In genomic region chr7:76121242-76121844, GRCm38 (mm10) we compare ENCODE assay signal across 21 mouse cellular contexts.
DNase-seq lines count a peak whose midpoint lies in the region; ATAC-seq and TF ChIP-seq lines count a peak whose summit lies in the region.
"Had no signal": no experiment of that assay in that cellular context is flagged by ENCODE, and none has a peak within 500 bp of the region (broad histone marks: within the 10 kb centered on the region; RNA-seq: fewer than 3 reads in every experiment).

No protein-coding gene starts in this region.

- H3K9ac ChIP-seq in hindbrain, embryonic 14.5 days: no peak overlapping the region
- no peak overlapping the region for H3K9ac ChIP-seq in hindbrain, embryonic 13.5 days
- no peak overlapping the region for H3K9ac ChIP-seq in midbrain, embryonic 13.5 days (replicated peaks)
- no peak overlapping the region for H3K9ac ChIP-seq in midbrain, postnatal 0 days (replicated peaks; ENCODE audit: low read length, poor library complexity, severe bottlenecking)
- H3K9ac ChIP-seq in forebrain, embryonic 16.5 days (replicated peaks; ENCODE audit: low read depth, low read length): no peak overlapping the region
- H3K9ac ChIP-seq: embryonic facial prominence, embryonic 15.5 days; heart, embryonic 12.5 days had no signal

- H3K4me1 ChIP-seq in hindbrain, embryonic 14.5 days (replicated peaks; ENCODE audit: control insufficient read depth, insufficient read depth, low read length): no peaks in the 10 kb centered on the region
- no peaks in the 10 kb centered on the region for H3K4me1 ChIP-seq in hindbrain, embryonic 13.5 days (replicated peaks)
- H3K4me1 ChIP-seq in midbrain, embryonic 13.5 days (replicated peaks): peaks cover 5% of the 10 kb centered on the region; the same call in 1 of the 2 replicates
- H3K4me1 ChIP-seq in midbrain, postnatal 0 days (ENCODE audit: insufficient read depth, low read length): no peaks in the 10 kb centered on the region
- H3K4me1 ChIP-seq in forebrain, embryonic 16.5 days (replicated peaks; ENCODE audit: control insufficient read depth, insufficient read depth, low read length): no peaks in the 10 kb centered on the region
- H3K4me1 ChIP-seq: embryonic facial prominence, embryonic 15.5 days; heart, embryonic 12.5 days; hindbrain, embryonic 10.5 days had no signal

- H3K4me3 ChIP-seq in hindbrain, embryonic 14.5 days (replicated peaks; ENCODE audit: low read length): no peak overlapping the region
- no peak overlapping the region for H3K4me3 ChIP-seq in hindbrain, embryonic 13.5 days
- no peak overlapping the region for H3K4me3 ChIP-seq in midbrain, embryonic 13.5 days (replicated peaks)
- no peak overlapping the region for H3K4me3 ChIP-seq in midbrain, postnatal 0 days (ENCODE audit: low read depth, low read length)
- H3K4me3 ChIP-seq in forebrain, embryonic 16.5 days (replicated peaks; ENCODE audit: low read length): no peak overlapping the region
- H3K4me3 ChIP-seq: embryonic facial prominence, embryonic 15.5 days; erythroblast, embryonic 14.5 days; gastrocnemius, adult 2 months; heart, embryonic 12.5 days; hindbrain, embryonic 10.5 days had no signal

- no peak for TF ChIP-seq CTCF in midbrain, postnatal 0 days (IDR thresholded peaks at IDR 0.05)
- no peak for TF ChIP-seq CTCF in brain, embryonic 14.5 days (IDR thresholded peaks at IDR 0.05; ENCODE audit: borderline replicate concordance, extremely low read depth, insufficient read depth, insufficient read length)

- peak; percentile 24 for DNase-seq in hindbrain, embryonic 14.5 days (ENCODE audit: low spot score)
- no peak for DNase-seq in midbrain, postnatal 0 days (ENCODE audit: low spot score)
- peak; percentile 66 for DNase-seq in brain, embryonic 14.5 days (ENCODE audit: low read depth)
- no peak for DNase-seq in testis, postnatal 10 days (ENCODE audit: low spot score)
- DNase-seq: adrenal gland, adult 8-10 months; adrenal gland, postnatal 36 days; cerebellum, adult 11 months; cerebellum, adult 8-10 months; cerebellum, postnatal 14 days; embryo, embryonic 11 days; gastrocnemius, adult 2 months; gastrocnemius, postnatal 25 days had no signal

- no peak overlapping the region for H3K4me2 ChIP-seq in hindbrain, embryonic 14.5 days (replicated peaks)
- no peak overlapping the region for H3K4me2 ChIP-seq in hindbrain, embryonic 13.5 days
- no peak overlapping the region for H3K4me2 ChIP-seq in midbrain, embryonic 13.5 days (replicated peaks)
- H3K4me2 ChIP-seq in midbrain, postnatal 0 days (ENCODE audit: low read depth, low read length, poor library complexity, severe bottlenecking): no peak overlapping the region
- H3K4me2 ChIP-seq in forebrain, embryonic 16.5 days (ENCODE audit: low read length): no peak overlapping the region
- H3K4me2 ChIP-seq: embryonic facial prominence, embryonic 15.5 days; heart, embryonic 12.5 days had no signal

- no peak for TF ChIP-seq POLR2A in brain, embryonic 14.5 days (IDR thresholded peaks at IDR 0.05; ENCODE audit: borderline replicate concordance, extremely low read depth, insufficient read depth, insufficient read length, poor library complexity, severe bottlenecking)

- H3K9me3 ChIP-seq in hindbrain, embryonic 14.5 days (ENCODE audit: control insufficient read depth, low read length): no peaks in the 10 kb centered on the region
- H3K9me3 ChIP-seq in hindbrain, embryonic 13.5 days: no peaks in the 10 kb centered on the region
- H3K9me3 ChIP-seq in midbrain, embryonic 13.5 days: no peaks in the 10 kb centered on the region
- no peaks in the 10 kb centered on the region for H3K9me3 ChIP-seq in midbrain, postnatal 0 days (ENCODE audit: low read length)
- no peaks in the 10 kb centered on the region for H3K9me3 ChIP-seq in forebrain, embryonic 16.5 days (ENCODE audit: control insufficient read depth, low read length)
- H3K9me3 ChIP-seq: embryonic facial prominence, embryonic 15.5 days; heart, embryonic 12.5 days; hindbrain, embryonic 10.5 days had no signal

- no peaks in the 10 kb centered on the region for H3K36me3 ChIP-seq in hindbrain, embryonic 14.5 days (replicated peaks; ENCODE audit: control insufficient read depth, insufficient read depth)
- H3K36me3 ChIP-seq in hindbrain, embryonic 13.5 days: no peaks in the 10 kb centered on the region
- no peaks in the 10 kb centered on the region for H3K36me3 ChIP-seq in midbrain, embryonic 13.5 days
- no peaks in the 10 kb centered on the region for H3K36me3 ChIP-seq in midbrain, postnatal 0 days (ENCODE audit: insufficient read depth, low read length)
- H3K36me3 ChIP-seq in forebrain, embryonic 16.5 days (ENCODE audit: control insufficient read depth, insufficient read depth): no peaks in the 10 kb centered on the region
- H3K36me3 ChIP-seq: embryonic facial prominence, embryonic 15.5 days; heart, embryonic 12.5 days; hindbrain, embryonic 10.5 days had no signal

- no peak overlapping the region for H3K27ac ChIP-seq in hindbrain, embryonic 14.5 days
- no peak overlapping the region for H3K27ac ChIP-seq in hindbrain, embryonic 13.5 days
- H3K27ac ChIP-seq in midbrain, embryonic 13.5 days: no peak overlapping the region
- no peak overlapping the region for H3K27ac ChIP-seq in midbrain, postnatal 0 days (ENCODE audit: low read depth, low read length)
- H3K27ac ChIP-seq in forebrain, embryonic 16.5 days (ENCODE audit: low read length): no peak overlapping the region
- H3K27ac ChIP-seq: embryonic facial prominence, embryonic 15.5 days; gastrocnemius, adult 2 months; hindbrain, embryonic 10.5 days had no signal

- no peak for ATAC-seq in hindbrain, embryonic 14.5 days (ENCODE audit: low FRiP score)
- no peak for ATAC-seq in hindbrain, embryonic 13.5 days (ENCODE audit: low FRiP score)
- peak; percentile 48; the same call in 1 of the 2 replicates for ATAC-seq in midbrain, embryonic 13.5 days
- ATAC-seq in midbrain, postnatal 0 days (ENCODE audit: low FRiP score): no peak
- peak; percentile 59 for ATAC-seq in forebrain, embryonic 16.5 days
- ATAC-seq: hindbrain, embryonic 16.5 days; inflammation-experienced regulatory T-cells, adult 6 months had no signal

- H3K27me3 ChIP-seq in hindbrain, embryonic 14.5 days (ENCODE audit: control insufficient read depth, insufficient read depth, low read length): no peaks in the 10 kb centered on the region
- H3K27me3 ChIP-seq in hindbrain, embryonic 13.5 days: no peaks in the 10 kb centered on the region
- no peaks in the 10 kb centered on the region for H3K27me3 ChIP-seq in midbrain, embryonic 13.5 days
- H3K27me3 ChIP-seq in midbrain, postnatal 0 days (ENCODE audit: insufficient read depth, low read length): no peaks in the 10 kb centered on the region
- H3K27me3 ChIP-seq in forebrain, embryonic 16.5 days (replicated peaks; ENCODE audit: control insufficient read depth, insufficient read depth, low read length): no peaks in the 10 kb centered on the region
- H3K27me3 ChIP-seq: embryonic facial prominence, embryonic 15.5 days; heart, embryonic 12.5 days had no signal

- WGBS in hindbrain, embryonic 14.5 days: 67% methylated on average over 8 of the region's 8 CpGs
- 83% methylated on average over 8 of the region's 8 CpGs for WGBS in hindbrain, embryonic 13.5 days
- WGBS in midbrain, embryonic 13.5 days: 35% methylated on average over 8 of the region's 8 CpGs
- WGBS in midbrain, postnatal 0 days: 49% methylated on average over 8 of the region's 8 CpGs
- 46% methylated on average over 8 of the region's 8 CpGs for WGBS in forebrain, embryonic 16.5 days

Comparison
In these comparisons a context has a peak if more than half of its experiments do, and no peak if none do; other contexts are left out.
1. ATAC-seq: peak in midbrain, embryonic 13.5 days (single experiment) and forebrain, embryonic 16.5 days (single experiment); none in hindbrain, embryonic 14.5 days (single experiment), hindbrain, embryonic 13.5 days (single experiment) and midbrain, postnatal 0 days (single experiment).
2. DNase-seq: peak in hindbrain, embryonic 14.5 days (single experiment) and brain, embryonic 14.5 days (single experiment); none in midbrain, postnatal 0 days (single experiment) and testis, postnatal 10 days (single experiment).